Mouse (Mus musculus) hindbrain, embryonic 16.5 days (tissue): ENCODE data around the gene Tnfrsf8. TPM values are rescaled to one million over a fixed set of nuclear protein-coding genes. Genes with fewer than 3 reads are reported as not detected.

Experiments used
- ATAC-seq: fragments of 200-750 bp; cut with Nextera tagmentation; 2 replicates; pipeline ENCODE4 v1.8.0; 2017; ENCODE audit warnings: moderate TSS enrichment, moderate library complexity
- H3K27ac ChIP-seq: fragments of 300-500 bp; sonication (generic); 2 replicates; pipeline ENCODE4 v1.5.1; 2014; ENCODE audit warnings: low read depth, mild to moderate bottlenecking, control low read depth, low read length, moderate library complexity
- H3K27me3 ChIP-seq: fragments of 300-500 bp; sonication (generic); replicated peaks from 2 replicates; pipeline ENCODE4 v1.6.1; 2014; ENCODE audit warnings: low read length; ENCODE audit not compliant: control insufficient read depth, insufficient read depth
- H3K36me3 ChIP-seq: fragments of 300-500 bp; sonication (generic); 2 replicates; pipeline ENCODE4 v1.6.1; 2014; ENCODE audit warnings: mild to moderate bottlenecking, low read length, moderate library complexity, mixed read lengths; ENCODE audit not compliant: control insufficient read depth, insufficient read depth
- H3K4me1 ChIP-seq: fragments of 300-500 bp; sonication (generic); 2 replicates; pipeline ENCODE4 v1.6.1; 2014; ENCODE audit warnings: low read depth, low read length; ENCODE audit not compliant: control insufficient read depth, insufficient read depth
- H3K4me2 ChIP-seq: fragments of 300-500 bp; sonication (generic); 2 replicates; pipeline ENCODE4 v1.6.1; 2014; ENCODE audit warnings: mild to moderate bottlenecking, low read length, control low read depth, moderate library complexity
- H3K4me3 ChIP-seq: fragments of 300-500 bp; sonication (generic); 2 replicates; pipeline ENCODE4 v1.5.1; 2014; ENCODE audit warnings: mild to moderate bottlenecking, low read length, control low read depth, moderate library complexity
- H3K9ac ChIP-seq: fragments of 300-500 bp; sonication (generic); 2 replicates; pipeline ENCODE4 v1.6.1; 2014; ENCODE audit warnings: low read depth, mild to moderate bottlenecking, control low read depth, low read length, moderate library complexity
- H3K9me3 ChIP-seq: fragments of 300-500 bp; sonication (generic); 2 replicates; pipeline ENCODE4 v1.6.1; 2014; ENCODE audit warnings: mild to moderate bottlenecking, low read length, moderate library complexity; ENCODE audit not compliant: control insufficient read depth
- WGBS: fragments of 180-500 bp; shearing (Covaris S2); extraction: QIAGEN DNeasy Blood & Tissue Kit; methylation state at CpG from one replicate; pipeline ENCODE4 v1.1.7; 2014; 5-methylcytosine and 5-hydroxymethylcytosine counted together
- polyA plus RNA-seq: library from polyadenylated mRNA; unstranded; fragments of >200 nt; fragmentation: Nextera tagmentation; extraction: Ambion mirVana; gene quantifications from 2 replicates; pipeline ENCODE4 v1.2.1, GENCODE M21; 2015

The Tnfrsf8 gene
- polyA plus RNA-seq, 1 experiment from 2014 or later: 0.85 TPM

GRCm38 (mm10) chr4:145337906-145338858 is 23.2 kb upstream of the Tnfrsf8 start:
- Histone ChIP-seq H3K27ac (no peak overlapping the region), H3K4me3 (no peak overlapping the region)
- no peak for ATAC-seq

GRCm38 (mm10) chr4:145336587-145336986 is 21.6 kb upstream of the Tnfrsf8 start:
- Histone ChIP-seq H3K9ac (no peak overlapping the region), H3K4me1 (no peaks in the 10 kb centered on the region), H3K9me3 (no peaks in the 10 kb centered on the region), H3K36me3 (no peaks in the 10 kb centered on the region), H3K4me3 (no peak overlapping the region), H3K27me3 (no peaks in the 10 kb centered on the region), H3K27ac (no peak overlapping the region), H3K4me2 (no peak overlapping the region)
- ATAC-seq: no peak
- WGBS: 86% methylated on average over 5 of the region's 5 CpGs

More at GRCm38 (mm10) chr4:145337906-145338858, 23.2 kb upstream of the Tnfrsf8 start:
- H3K9ac ChIP-seq: no peak overlapping the region
- H3K9me3 ChIP-seq: no peaks in the 10 kb centered on the region
- no peaks in the 10 kb centered on the region for H3K4me1 ChIP-seq
- no peak overlapping the region for H3K4me2 ChIP-seq
- H3K27me3 ChIP-seq: no peaks in the 10 kb centered on the region
- no peaks in the 10 kb centered on the region for H3K36me3 ChIP-seq
- WGBS: 84% methylated on average over 9 of the region's 9 CpGs

GRCm38 (mm10) chr4:145336019-145336418 is 21.1 kb upstream of the Tnfrsf8 start:
- H3K4me2 ChIP-seq: no peak overlapping the region
- no peaks in the 10 kb centered on the region for H3K4me1 ChIP-seq
- no peaks in the 10 kb centered on the region for H3K9me3 ChIP-seq
- no peaks in the 10 kb centered on the region for H3K27me3 ChIP-seq
- WGBS: 55% methylated on average over 1 of the region's 1 CpGs
- no peak overlapping the region for H3K9ac ChIP-seq
- ATAC-seq: no peak
- H3K27ac ChIP-seq: no peak overlapping the region
- no peak overlapping the region for H3K4me3 ChIP-seq
- H3K36me3 ChIP-seq: no peaks in the 10 kb centered on the region

- WGBS: 62% methylated on average over 3 of the region's 3 CpGs
- ATAC-seq: no peak
- H3K36me3 ChIP-seq: no peaks in the 10 kb centered on the region
These were observed 8.7 kb upstream of the Tnfrsf8 start for GRCm38 (mm10) chr4:145323631-145324030.

GRCm38 (mm10) chr4:145322995-145323627 is 8.1 kb upstream of the Tnfrsf8 start:
- no peak overlapping the region for H3K9ac ChIP-seq
- H3K9me3 ChIP-seq: no peaks in the 10 kb centered on the region
- no peaks in the 10 kb centered on the region for H3K4me1 ChIP-seq
- no peak overlapping the region for H3K27ac ChIP-seq
- no peak overlapping the region for H3K4me3 ChIP-seq
- no peaks in the 10 kb centered on the region for H3K27me3 ChIP-seq
- H3K4me2 ChIP-seq: no peak overlapping the region
- H3K36me3 ChIP-seq: no peaks in the 10 kb centered on the region
- WGBS: 80% methylated on average over 8 of the region's 8 CpGs
- ATAC-seq: no peak

More at GRCm38 (mm10) chr4:145323631-145324030, 8.7 kb upstream of the Tnfrsf8 start:
- Histone ChIP-seq H3K27me3 (no peaks in the 10 kb centered on the region), H3K4me1 (no peaks in the 10 kb centered on the region), H3K4me2 (no peak overlapping the region), H3K4me3 (no peak overlapping the region), H3K27ac (no peak overlapping the region), H3K9ac (no peak overlapping the region), H3K9me3 (no peaks in the 10 kb centered on the region)

- WGBS: 93% methylated on average over 5 of the region's 5 CpGs
- no peaks in the 10 kb centered on the region for H3K36me3 ChIP-seq
- no peaks in the 10 kb centered on the region for H3K4me1 ChIP-seq
- ATAC-seq: no peak
- no peaks in the 10 kb centered on the region for H3K9me3 ChIP-seq
- H3K4me2 ChIP-seq: no peak overlapping the region
- no peak overlapping the region for H3K4me3 ChIP-seq
- no peak overlapping the region for H3K27ac ChIP-seq
- H3K9ac ChIP-seq: no peak overlapping the region
- H3K27me3 ChIP-seq: no peaks in the 10 kb centered on the region
These were observed 7.2 kb upstream of the Tnfrsf8 start for GRCm38 (mm10) chr4:145322211-145322610.

GRCm38 (mm10) chr4:145320624-145321023 is 5.7 kb upstream of the Tnfrsf8 start:
- Histone ChIP-seq H3K9ac (no peak overlapping the region), H3K4me1 (no peaks in the 10 kb centered on the region), H3K4me3 (no peak overlapping the region), H3K27ac (no peak overlapping the region), H3K36me3 (no peaks in the 10 kb centered on the region), H3K9me3 (no peaks in the 10 kb centered on the region), H3K27me3 (peaks cover 2% of the 10 kb centered on the region; the same call in 1 of the 2 replicates), H3K4me2 (no peak overlapping the region)
- WGBS: 73% methylated on average over 4 of the region's 4 CpGs
- ATAC-seq: no peak

- 78% methylated on average over 4 of the region's 4 CpGs for WGBS
- H3K27me3 ChIP-seq: peaks cover 2% of the 10 kb centered on the region; the same call in 1 of the 2 replicates
- H3K4me1 ChIP-seq: no peaks in the 10 kb centered on the region
- H3K27ac ChIP-seq: no peak overlapping the region
- no peak overlapping the region for H3K4me2 ChIP-seq
- no peak overlapping the region for H3K4me3 ChIP-seq
- no peak for ATAC-seq
- no peaks in the 10 kb centered on the region for H3K36me3 ChIP-seq
- no peak overlapping the region for H3K9ac ChIP-seq
- no peaks in the 10 kb centered on the region for H3K9me3 ChIP-seq
These were observed 4.6 kb upstream of the Tnfrsf8 start for GRCm38 (mm10) chr4:145319274-145320226.
